Mouse (Mus musculus) testis, adult 2 months (tissue): Measurements from ENCODE around the gene Lama2.

Experiments
- CTCF ChIP-seq: fragments of 200-500 bp; IDR thresholded peaks from 2 replicates; pipeline ENCODE4 v1.5.1; 2012; ENCODE audit warnings: low read depth, mild to moderate bottlenecking, inconsistent platforms, low read length, moderate library complexity; ENCODE audit not compliant: control insufficient read depth, insufficient read depth, insufficient replicate concordance
- POLR2A ChIP-seq: fragments of 200-500 bp; IDR thresholded peaks from 2 replicates; pipeline ENCODE4 v1.6.1; 2012; ENCODE audit warnings: low read depth, mild to moderate bottlenecking, inconsistent platforms, low read length, moderate library complexity; ENCODE audit not compliant: control insufficient read depth

- TF ChIP-seq POLR2A (no peak), CTCF (no peak)
Measured at GRCm38 (mm10) chr10:27249741-27250140, 369.8 kb downstream of the Lama2 start.
